Mouse (Mus musculus) myocyte (in vitro differentiated cells): ENCODE measurements around the gene Cct3. TPM values are rescaled to one million over a fixed set of nuclear protein-coding genes. Genes with fewer than 3 reads are reported as not detected.
A peak's percentile ranks its signal among the peaks of the same experiment; 100 is the strongest.

ENCODE experiments used
- H3K27me3 ChIP-seq: one replicate; pipeline ENCODE4 v1.6.1; 2011; ENCODE audit not compliant: control insufficient read depth, insufficient read depth, insufficient read length
- H3K36me3 ChIP-seq: one replicate; pipeline ENCODE4 v1.6.1; 2011; ENCODE audit not compliant: control insufficient read depth, insufficient read depth
- H3K4me2 ChIP-seq: one replicate; pipeline ENCODE4 v1.6.1; 2011; ENCODE audit warnings: low read depth, control low read depth
- H3K4me3 ChIP-seq: one replicate; pipeline ENCODE4 v1.5.1; 2011; ENCODE audit warnings: mild to moderate bottlenecking, control low read depth, moderate library complexity
- H3K79me2 ChIP-seq: one replicate; pipeline ENCODE4 v1.6.1; 2011; ENCODE audit not compliant: control insufficient read depth, insufficient read depth
- H3ac ChIP-seq: one replicate; pipeline ENCODE4 v1.6.1; 2011; ENCODE audit not compliant: control insufficient read depth, insufficient read length
- CEBPB ChIP-seq: IDR thresholded peaks from 2 replicates; pipeline ENCODE4 v1.6.1; 2011; ENCODE audit warnings: mild to moderate bottlenecking, moderate library complexity; ENCODE audit not compliant: poor library complexity, insufficient read depth, severe bottlenecking
- E2F4 ChIP-seq: IDR thresholded peaks from one replicate; pipeline ENCODE4 v1.6.1; 2011; ENCODE audit warnings: mild to moderate bottlenecking, control low read depth, moderate library complexity; ENCODE audit not compliant: insufficient read depth
- MAX ChIP-seq: IDR thresholded peaks from one replicate; pipeline ENCODE4 v1.6.1; 2011; ENCODE audit warnings: low read depth, mild to moderate bottlenecking, control low read depth
- MYOD1 ChIP-seq, 3 experiments: IDR thresholded peaks; one replicate each; pipeline ENCODE4 v1.6.1; 2011; ENCODE audit warnings: control low read depth in 2 of 3, low read depth in 2 of 3, mild to moderate bottlenecking in 2 of 3, moderate library complexity in 1 of 3; ENCODE audit not compliant: insufficient read length in 2 of 3, control insufficient read depth in 1 of 3
- MYOG ChIP-seq, 3 experiments: IDR thresholded peaks; one replicate each; pipeline ENCODE4 v1.6.1; 2011; ENCODE audit warnings: control low read depth in 2 of 3, low read depth in 2 of 3, mild to moderate bottlenecking in 2 of 3; ENCODE audit not compliant: insufficient read length in 2 of 3, control insufficient read depth in 1 of 3, insufficient read depth in 1 of 3
- POLR2A ChIP-seq: IDR thresholded peaks from one replicate; pipeline ENCODE4 v1.6.1; 2011; ENCODE audit warnings: low read depth, mild to moderate bottlenecking, control low read depth, moderate library complexity; ENCODE audit not compliant: insufficient read length
- POLR2AphosphoS2 ChIP-seq: IDR thresholded peaks from one replicate; pipeline ENCODE4 v1.6.1; 2011; ENCODE audit warnings: low read depth, control low read depth; ENCODE audit not compliant: insufficient read length
- REST ChIP-seq: IDR thresholded peaks from one replicate; pipeline ENCODE4 v1.6.1; 2011; ENCODE audit warnings: mild to moderate bottlenecking, control low read depth, moderate library complexity; ENCODE audit not compliant: insufficient read depth, insufficient read length
- SRF ChIP-seq: IDR thresholded peaks from one replicate; pipeline ENCODE4 v1.6.1; 2011; ENCODE audit warnings: low read depth; ENCODE audit not compliant: control insufficient read depth, insufficient read length
- TCF12 ChIP-seq: IDR thresholded peaks from one replicate; pipeline ENCODE4 v1.6.1; 2011; ENCODE audit warnings: mild to moderate bottlenecking, control low read depth; ENCODE audit not compliant: poor library complexity, insufficient read depth, severe bottlenecking
- TCF3 ChIP-seq: IDR thresholded peaks from one replicate; pipeline ENCODE4 v1.6.1; 2011; ENCODE audit warnings: low read depth, control low read depth; ENCODE audit not compliant: insufficient read length
- USF1 ChIP-seq: IDR thresholded peaks from one replicate; pipeline ENCODE4 v1.6.1; 2011; ENCODE audit warnings: low read depth, mild to moderate bottlenecking, control low read depth, moderate library complexity
- polyA plus RNA-seq: library from polyadenylated mRNA; unstranded; fragments of >200 nt; fragmentation: generic; extraction: Trizol; gene quantifications from one replicate; pipeline ENCODE4 v1.2.1, GENCODE M21; 2012; ENCODE audit warnings: missing spikeins

Cct3 gene
- polyA plus RNA-seq, 1 experiment, result 409 TPM

- H3K27me3 ChIP-seq, result no peaks in the 10 kb centered on the region
- H3K36me3 ChIP-seq, result no peaks in the 10 kb centered on the region
- H3K4me2 ChIP-seq, result peak overlapping the region; percentile 75
- H3K79me2 ChIP-seq, result peaks cover 47% of the 10 kb centered on the region
- peak overlapping the region; percentile 92 for H3K4me3 ChIP-seq
- H3ac ChIP-seq, result peak overlapping the region; percentile 69
- TF ChIP-seq MYOD1 (IDR thresholded peaks at IDR 0.05; ENCODE audit: control insufficient read depth in 1 of 3, insufficient read length in 2 of 3, low read depth in 2 of 3) (no peak), MYOG (IDR thresholded peaks at IDR 0.05; ENCODE audit: control insufficient read depth in 1 of 3, insufficient read depth in 1 of 3, insufficient read length in 2 of 3, low read depth in 2 of 3) (no peak), USF1 (no peak), MAX (no peak), TCF12 (no peak), REST (no peak), POLR2AphosphoS2 (no peak), POLR2A (no peak), SRF (no peak), CEBPB (no peak), TCF3 (no peak), E2F4 (no peak)
Measured at GRCm38 (mm10) chr3:88334902-88335435, 38.1 kb downstream of the Cct3 start.

- Histone ChIP-seq H3K79me2 (peaks cover 53% of the 10 kb centered on the region), H3K27me3 (no peaks in the 10 kb centered on the region), H3ac (peak overlapping the region; percentile 69), H3K36me3 (peaks cover 3% of the 10 kb centered on the region), H3K4me2 (peak overlapping the region; percentile 75), H3K4me3 (peak overlapping the region; percentile 92)
- TF ChIP-seq SRF, result no peak
- TF ChIP-seq E2F4, result peak; percentile 87
Measured at GRCm38 (mm10) chr3:88335436-88336053, 38.6 kb downstream of the Cct3 start.

GRCm38 (mm10) chr3:88336058-88337013, 39.4 kb downstream of the Cct3 start, which contains the start of the genes Tmem79 and Smg5:
Gene Tmem79, minus strand, starts transcription at chr3:88336148.
Gene Smg5, plus strand, starts transcription at chr3:88336260.
- Histone ChIP-seq H3ac (peak within 1 kb of the TSS; percentile 69), H3K4me3 (peak within 1 kb of the TSS; percentile 92), H3K36me3 (peaks cover 11% of the 10 kb centered on the region), H3K4me2 (peak within 1 kb of the TSS; percentile 75), H3K79me2 (peaks cover 61% of the 10 kb centered on the region), H3K27me3 (no peaks in the 10 kb centered on the region)
- TF ChIP-seq TCF12 (no peak), USF1 (no peak), MYOG (IDR thresholded peaks at IDR 0.05; ENCODE audit: control insufficient read depth in 1 of 3, insufficient read depth in 1 of 3, insufficient read length in 2 of 3, low read depth in 2 of 3) (peak in 1 of 3 experiments; percentile 25), TCF3 (peak; percentile 19), SRF (no peak), REST (peak; percentile 0), MYOD1 (IDR thresholded peaks at IDR 0.05; ENCODE audit: control insufficient read depth in 1 of 3, insufficient read length in 2 of 3, low read depth in 2 of 3) (no peak), E2F4 (no peak), MAX (no peak), POLR2AphosphoS2 (peak; percentile 92), CEBPB (no peak), POLR2A (peak; percentile 97)

GRCm38 (mm10) chr3:88337367-88338020, 40.6 kb downstream of the Cct3 start:
- peak overlapping the region; percentile 92 for H3K4me3 ChIP-seq

More at GRCm38 (mm10) chr3:88337367-88338020, 40.6 kb downstream of the Cct3 start:
- Histone ChIP-seq H3K4me2 (peak overlapping the region; percentile 58), H3K36me3 (peaks cover 22% of the 10 kb centered on the region), H3K79me2 (peaks cover 65% of the 10 kb centered on the region), H3K27me3 (no peaks in the 10 kb centered on the region), H3ac (no peak overlapping the region)
- TF ChIP-seq TCF12 (no peak), MYOG (IDR thresholded peaks at IDR 0.05; ENCODE audit: control insufficient read depth in 1 of 3, insufficient read depth in 1 of 3, insufficient read length in 2 of 3, low read depth in 2 of 3) (no peak), USF1 (no peak), CEBPB (no peak), SRF (no peak), POLR2AphosphoS2 (no peak), REST (no peak), E2F4 (no peak), POLR2A (no peak), MYOD1 (IDR thresholded peaks at IDR 0.05; ENCODE audit: control insufficient read depth in 1 of 3, insufficient read length in 2 of 3, low read depth in 2 of 3) (no peak), TCF3 (no peak), MAX (no peak)
